ENCODE assay signal across 15 mouse cellular contexts in genomic region chr9:34704357-34704756, GRCm38 (mm10).
DNase-seq lines count a peak whose midpoint lies in the region; ATAC-seq and TF ChIP-seq lines count a peak whose summit lies in the region.
"Had no signal": no experiment of that assay in that cellular context is flagged by ENCODE, and none has a peak within 500 bp of the region (broad histone marks: within the 10 kb centered on the region; RNA-seq: fewer than 3 reads in every experiment).

No protein-coding gene starts in this region.

- H3K9me3 ChIP-seq in hindbrain, embryonic 13.5 days: no peaks in the 10 kb centered on the region
- H3K9me3 ChIP-seq in hindbrain, embryonic 16.5 days (ENCODE audit: control insufficient read depth, low read length): no peaks in the 10 kb centered on the region
- no peaks in the 10 kb centered on the region for H3K9me3 ChIP-seq in lung, embryonic 15.5 days
- no peaks in the 10 kb centered on the region for H3K9me3 ChIP-seq in intestine, postnatal 0 days (ENCODE audit: control insufficient read depth)
- H3K9me3 ChIP-seq: G1E; heart, embryonic 13.5 days; midbrain, embryonic 12.5 days had no signal

- peaks cover 33% of the 10 kb centered on the region for H3K4me1 ChIP-seq in hindbrain, embryonic 13.5 days (replicated peaks)
- peaks cover 17% of the 10 kb centered on the region for H3K4me1 ChIP-seq in hindbrain, embryonic 16.5 days (ENCODE audit: control insufficient read depth, insufficient read depth, low read depth, low read length)
- H3K4me1 ChIP-seq in lung, embryonic 15.5 days: 0 out of 2 replicates have a peak, but pooled peaks cover 13% of the 10 kb centered on the region
- H3K4me1 ChIP-seq in intestine, postnatal 0 days (replicated peaks; ENCODE audit: control insufficient read depth, insufficient read depth, low read length): no peaks in the 10 kb centered on the region; the same call in 1 of the 2 replicates
- H3K4me1 ChIP-seq: heart, embryonic 13.5 days had no signal

- no peaks in the 10 kb centered on the region for H3K27me3 ChIP-seq in hindbrain, embryonic 13.5 days
- H3K27me3 ChIP-seq in hindbrain, embryonic 16.5 days (replicated peaks; ENCODE audit: control insufficient read depth, insufficient read depth, low read length): no peaks in the 10 kb centered on the region
- no peaks in the 10 kb centered on the region for H3K27me3 ChIP-seq in lung, embryonic 15.5 days
- no peaks in the 10 kb centered on the region for H3K27me3 ChIP-seq in intestine, postnatal 0 days (replicated peaks; ENCODE audit: control insufficient read depth, insufficient read depth, low read length)
- H3K27me3 ChIP-seq: heart, embryonic 13.5 days; midbrain, embryonic 12.5 days had no signal

- 75% methylated on average over 2 of the region's 2 CpGs for WGBS in hindbrain, embryonic 13.5 days
- WGBS in hindbrain, embryonic 16.5 days: 72% methylated on average over 2 of the region's 2 CpGs
- 21% methylated on average over 2 of the region's 2 CpGs for WGBS in lung, embryonic 15.5 days
- 5% methylated on average over 2 of the region's 2 CpGs for WGBS in intestine, postnatal 0 days

- H3K4me2 ChIP-seq in hindbrain, embryonic 13.5 days: no peak overlapping the region
- H3K4me2 ChIP-seq in hindbrain, embryonic 16.5 days (ENCODE audit: low read length): no peak overlapping the region
- H3K4me2 ChIP-seq in lung, embryonic 15.5 days: no peak overlapping the region
- peak overlapping the region; percentile 3; the same call in 1 of the 2 replicates for H3K4me2 ChIP-seq in intestine, postnatal 0 days (replicated peaks; ENCODE audit: low read depth)
- H3K4me2 ChIP-seq: heart, embryonic 13.5 days; midbrain, embryonic 12.5 days had no signal

- H3K27ac ChIP-seq in hindbrain, embryonic 13.5 days: no peak overlapping the region
- H3K27ac ChIP-seq in hindbrain, embryonic 16.5 days (ENCODE audit: low read depth, low read length): no peak overlapping the region
- peak overlapping the region; percentile 58; the same call in 1 of the 2 replicates for H3K27ac ChIP-seq in lung, embryonic 15.5 days
- H3K27ac ChIP-seq in intestine, postnatal 0 days (ENCODE audit: low read depth, low read length): no peak overlapping the region
- H3K27ac ChIP-seq: heart, embryonic 13.5 days; midbrain, embryonic 12.5 days had no signal

- peak; percentile 14; the same call in 1 of the 2 replicates for ATAC-seq in hindbrain, embryonic 13.5 days (ENCODE audit: low FRiP score)
- ATAC-seq in hindbrain, embryonic 16.5 days: no peak
- ATAC-seq in lung, embryonic 15.5 days (ENCODE audit: borderline replicate concordance, extremely low read depth, low FRiP score, low TSS enrichment): no peak
- ATAC-seq in intestine, postnatal 0 days: peak; percentile 75

- no peak for DNase-seq in lung, postnatal 4 days
- peak; percentile 41 for DNase-seq in embryo, embryonic 11 days
- no peak for DNase-seq in gastrocnemius, postnatal 14 days
- DNase-seq: adrenal gland, postnatal 25 days; cerebellum, adult 8-10 months; kidney, postnatal 14 days; liver; right cerebral cortex, postnatal 4 days had no signal

- H3K36me3 ChIP-seq in hindbrain, embryonic 13.5 days: no peaks in the 10 kb centered on the region
- H3K36me3 ChIP-seq in hindbrain, embryonic 16.5 days (ENCODE audit: control insufficient read depth, insufficient read depth, low read length): no peaks in the 10 kb centered on the region
- no peaks in the 10 kb centered on the region for H3K36me3 ChIP-seq in lung, embryonic 15.5 days
- no peaks in the 10 kb centered on the region for H3K36me3 ChIP-seq in intestine, postnatal 0 days (ENCODE audit: control insufficient read depth, insufficient read depth)
- H3K36me3 ChIP-seq: G1E; heart, embryonic 13.5 days; midbrain, embryonic 12.5 days had no signal

- TF ChIP-seq CTCF in intestine, postnatal 0 days (IDR thresholded peaks at IDR 0.05; ENCODE audit: low read depth): no peak

- no peak overlapping the region for H3K9ac ChIP-seq in hindbrain, embryonic 13.5 days
- H3K9ac ChIP-seq in hindbrain, embryonic 16.5 days (ENCODE audit: low read depth, low read length): no peak overlapping the region
- no peak overlapping the region for H3K9ac ChIP-seq in lung, embryonic 15.5 days
- H3K9ac ChIP-seq in intestine, postnatal 0 days (ENCODE audit: low read depth, low read length): no peak overlapping the region
- H3K9ac ChIP-seq: heart, embryonic 13.5 days; midbrain, embryonic 12.5 days had no signal

- intact Hi-C loops in gastrocnemius, postnatal 14 days (cut with DNase I; ENCODE audit: low total_unique reads): no loop called here

- H3K4me3 ChIP-seq in hindbrain, embryonic 13.5 days: no peak overlapping the region
- no peak overlapping the region for H3K4me3 ChIP-seq in hindbrain, embryonic 16.5 days (ENCODE audit: low read length)
- no peak overlapping the region for H3K4me3 ChIP-seq in lung, embryonic 15.5 days
- no peak overlapping the region for H3K4me3 ChIP-seq in intestine, postnatal 0 days (ENCODE audit: low read depth, low read length)
- H3K4me3 ChIP-seq: heart, embryonic 13.5 days; midbrain, embryonic 12.5 days had no signal

Comparison
In these comparisons a context has a peak if more than half of its experiments do, and no peak if none do; other contexts are left out.
1. ATAC-seq: peak in hindbrain, embryonic 13.5 days (single experiment) and intestine, postnatal 0 days (single experiment); none in hindbrain, embryonic 16.5 days (single experiment) and lung, embryonic 15.5 days (single experiment).